Mouse (Mus musculus) CD4-positive, CD25-positive, alpha-beta regulatory T cell, adult 4 months (primary cell): Measurements from ENCODE around the gene Gls. TPM values are rescaled to one million over a fixed set of nuclear protein-coding genes. Genes with fewer than 3 reads are reported as not detected.

Source experiments
- ATAC-seq: one replicate; pipeline ENCODE4 v1.8.0; 2017
- polyA plus RNA-seq, 2 experiments: library from polyadenylated mRNA; unstranded; fragments of 100-300 nt; shearing (Covaris generic); gene quantifications; one replicate each; pipeline ENCODE4 v1.2.1; 2017

The Gls gene
- polyA plus RNA-seq, 2 experiments from 2014 or later: 41.0 to 62.7 TPM

GRCm38 (mm10) chr1:52242270-52242669 is 9.2 kb upstream of the Gls start:
- ATAC-seq: no peak

GRCm38 (mm10) chr1:52232766-52233140 is 279 bp downstream of the Gls start:
- ATAC-seq: peak; percentile 41

GRCm38 (mm10) chr1:52231939-52232765 is 880 bp downstream of the Gls start:
- ATAC-seq: peak; percentile 44

- no peak for ATAC-seq
These were observed 2.6 kb downstream of the Gls start for GRCm38 (mm10) chr1:52230404-52230803.

GRCm38 (mm10) chr1:52228178-52228577 is 4.9 kb downstream of the Gls start:
- no peak for ATAC-seq

- ATAC-seq: no peak
These were observed 6.6 kb downstream of the Gls start for GRCm38 (mm10) chr1:52226416-52226815.

GRCm38 (mm10) chr1:52216766-52217165 is 16.3 kb downstream of the Gls start:
- ATAC-seq: no peak

- ATAC-seq: no peak
These were observed 50.0 kb downstream of the Gls start for GRCm38 (mm10) chr1:52182992-52183391.

- no peak for ATAC-seq
These were observed 51.0 kb downstream of the Gls start for GRCm38 (mm10) chr1:52181994-52182393.

- ATAC-seq: no peak
These were observed 53.0 kb downstream of the Gls start for GRCm38 (mm10) chr1:52179939-52180568.

- ATAC-seq: no peak
These were observed 56.0 kb downstream of the Gls start for GRCm38 (mm10) chr1:52176999-52177398.

GRCm38 (mm10) chr1:52175983-52176382 is 57.0 kb downstream of the Gls start:
- no peak for ATAC-seq

GRCm38 (mm10) chr1:52175321-52175720 is 57.7 kb downstream of the Gls start:
- ATAC-seq: no peak

GRCm38 (mm10) chr1:52171271-52171670 is 61.8 kb downstream of the Gls start:
- peak; percentile 49 for ATAC-seq

- ATAC-seq: peak; percentile 5
These were observed 62.3 kb downstream of the Gls start for GRCm38 (mm10) chr1:52170747-52171146.

GRCm38 (mm10) chr1:52170057-52170456 is 63.0 kb downstream of the Gls start:
- ATAC-seq: peak; percentile 62

GRCm38 (mm10) chr1:52166652-52167220 is 66.3 kb downstream of the Gls start:
- ATAC-seq: no peak

- no peak for ATAC-seq
These were observed 69.2 kb downstream of the Gls start for GRCm38 (mm10) chr1:52163707-52164457.

GRCm38 (mm10) chr1:52161151-52161550 is 71.9 kb downstream of the Gls start:
- no peak for ATAC-seq

- ATAC-seq: no peak
These were observed 74.3 kb downstream of the Gls start for GRCm38 (mm10) chr1:52158490-52159381.

GRCm38 (mm10) chr1:52158040-52158439 is 75.0 kb downstream of the Gls start:
- ATAC-seq: no peak

GRCm38 (mm10) chr1:52156351-52156750 is 76.7 kb downstream of the Gls start:
- no peak for ATAC-seq
